Mouse (Mus musculus) G1E (cell line): ENCODE results near the gene Btk.

Source experiments
- CTCF ChIP-seq: IDR thresholded peaks from 2 replicates; pipeline ENCODE4 v1.5.1; 2012; ENCODE audit warnings: low read depth, low read length, inconsistent platforms, mixed read lengths
- GATA1 ChIP-seq: IDR thresholded peaks from 2 replicates; pipeline ENCODE4 v1.6.1; 2012; ENCODE audit warnings: borderline replicate concordance, low read length, inconsistent platforms, mixed read lengths

- no peak for TF ChIP-seq CTCF
- no peak for TF ChIP-seq GATA1
Measured at GRCm38 (mm10) chrX:134588261-134588660, 4.9 kb upstream of the Btk start.
